Mouse (Mus musculus): ENCODE measurements around the gene Vma21-ps. TPM values are rescaled to one million over a fixed set of nuclear protein-coding genes. Genes with fewer than 3 reads are reported as not detected.
"Not testable (repeated sequence)": the region's sequence is repeated elsewhere in the genome, so short reads cannot be mapped to it uniquely, and the experiment has no call there.

Vma21-ps gene
- not detected in 2 replicates for polyA plus RNA-seq (2012; ENCODE audit: insufficient read depth, insufficient read length, low replicate concordance, missing spikeins)

GRCm38 (mm10) chr4:52497144-52497543, at the start of gene Vma21-ps:
Gene Vma21-ps, minus strand, starts transcription at chr4:52497244.
- H3K4me3 ChIP-seq (ENCODE audit: insufficient read depth, low read depth, low read length); H3K4me1 ChIP-seq (ENCODE audit: control insufficient read depth, insufficient read depth, low read length); H3K27ac ChIP-seq (ENCODE audit: insufficient read depth, low read depth, low read length): not testable (repeated sequence)
- 95% methylated on average over 10 of the region's 10 CpGs for WGBS

GRCm38 (mm10) chr4:52543001-52543400, 46.0 kb upstream of the Vma21-ps start:
- Histone ChIP-seq H3K4me3 (ENCODE audit: insufficient read depth, low read depth, low read length) (no peak overlapping the region), H3K27ac (ENCODE audit: insufficient read depth, low read depth, low read length) (no peak overlapping the region), H3K4me1 (ENCODE audit: control insufficient read depth, insufficient read depth, low read length) (no peaks in the 10 kb centered on the region)
- 76% methylated on average over 3 of the region's 3 CpGs for WGBS
- no peak for TF ChIP-seq POLR2A (IDR thresholded peaks at IDR 0.05; ENCODE audit: insufficient read depth, low read depth, low read length)
- no peak for TF ChIP-seq CTCF (IDR thresholded peaks at IDR 0.05; ENCODE audit: insufficient read depth, low read depth, low read length)

- Histone ChIP-seq H3K4me3 (ENCODE audit: insufficient read depth, low read depth, low read length) (no peak overlapping the region), H3K4me1 (ENCODE audit: control insufficient read depth, insufficient read depth, low read length) (no peaks in the 10 kb centered on the region), H3K27ac (ENCODE audit: insufficient read depth, low read depth, low read length) (no peak overlapping the region)
- no peak for TF ChIP-seq POLR2A (IDR thresholded peaks at IDR 0.05; ENCODE audit: insufficient read depth, low read depth, low read length)
- no peak for TF ChIP-seq CTCF (IDR thresholded peaks at IDR 0.05; ENCODE audit: insufficient read depth, low read depth, low read length)
- WGBS, result 76% methylated on average over 2 of the region's 2 CpGs
Measured at GRCm38 (mm10) chr4:52530636-52531035, 33.6 kb upstream of the Vma21-ps start.

- TF ChIP-seq CTCF (IDR thresholded peaks at IDR 0.05; ENCODE audit: insufficient read depth, low read depth, low read length), result no peak
- TF ChIP-seq POLR2A (IDR thresholded peaks at IDR 0.05; ENCODE audit: insufficient read depth, low read depth, low read length), result no peak
- WGBS, result 89% methylated on average over 5 of the region's 5 CpGs
- H3K4me3 ChIP-seq (ENCODE audit: insufficient read depth, low read depth, low read length), result no peak overlapping the region
- H3K27ac ChIP-seq (ENCODE audit: insufficient read depth, low read depth, low read length), result no peak overlapping the region
- no peaks in the 10 kb centered on the region for H3K4me1 ChIP-seq (ENCODE audit: control insufficient read depth, insufficient read depth, low read length)
Measured at GRCm38 (mm10) chr4:52526464-52526863, 29.4 kb upstream of the Vma21-ps start.

- H3K4me1 ChIP-seq (ENCODE audit: control insufficient read depth, insufficient read depth, low read length), result no peaks in the 10 kb centered on the region
- H3K4me3 ChIP-seq (ENCODE audit: insufficient read depth, low read depth, low read length), result no peak overlapping the region
- no peak for TF ChIP-seq CTCF (IDR thresholded peaks at IDR 0.05; ENCODE audit: insufficient read depth, low read depth, low read length)
- TF ChIP-seq POLR2A (IDR thresholded peaks at IDR 0.05; ENCODE audit: insufficient read depth, low read depth, low read length), result no peak
- H3K27ac ChIP-seq (ENCODE audit: insufficient read depth, low read depth, low read length), result no peak overlapping the region
- WGBS, result 91% methylated on average over 5 of the region's 5 CpGs
Measured at GRCm38 (mm10) chr4:52519301-52519700, 22.3 kb upstream of the Vma21-ps start.

- TF ChIP-seq CTCF (IDR thresholded peaks at IDR 0.05; ENCODE audit: insufficient read depth, low read depth, low read length) (no peak), POLR2A (IDR thresholded peaks at IDR 0.05; ENCODE audit: insufficient read depth, low read depth, low read length) (no peak)
- 35% methylated on average over 4 of the region's 4 CpGs for WGBS
- no peak overlapping the region for H3K4me3 ChIP-seq (ENCODE audit: insufficient read depth, low read depth, low read length)
- no peaks in the 10 kb centered on the region for H3K4me1 ChIP-seq (ENCODE audit: control insufficient read depth, insufficient read depth, low read length)
- no peak overlapping the region for H3K27ac ChIP-seq (ENCODE audit: insufficient read depth, low read depth, low read length)
Measured at GRCm38 (mm10) chr4:52517580-52517979, 20.5 kb upstream of the Vma21-ps start.

- TF ChIP-seq CTCF (IDR thresholded peaks at IDR 0.05; ENCODE audit: insufficient read depth, low read depth, low read length) (no peak), POLR2A (IDR thresholded peaks at IDR 0.05; ENCODE audit: insufficient read depth, low read depth, low read length) (no peak)
- Histone ChIP-seq H3K4me3 (ENCODE audit: insufficient read depth, low read depth, low read length) (no peak overlapping the region), H3K4me1 (ENCODE audit: control insufficient read depth, insufficient read depth, low read length) (no peaks in the 10 kb centered on the region), H3K27ac (ENCODE audit: insufficient read depth, low read depth, low read length) (no peak overlapping the region)
- WGBS, result 95% methylated on average over 4 of the region's 4 CpGs
Measured at GRCm38 (mm10) chr4:52487486-52487885, 9.6 kb downstream of the Vma21-ps start.

GRCm38 (mm10) chr4:52473431-52473830, 23.6 kb downstream of the Vma21-ps start:
- WGBS, result 91% methylated on average over 3 of the region's 3 CpGs
- TF ChIP-seq POLR2A (IDR thresholded peaks at IDR 0.05; ENCODE audit: insufficient read depth, low read depth, low read length), result no peak
- no peak for TF ChIP-seq CTCF (IDR thresholded peaks at IDR 0.05; ENCODE audit: insufficient read depth, low read depth, low read length)
- H3K27ac ChIP-seq (ENCODE audit: insufficient read depth, low read depth, low read length), result no peak overlapping the region
- H3K4me1 ChIP-seq (ENCODE audit: control insufficient read depth, insufficient read depth, low read length), result no peaks in the 10 kb centered on the region
- no peak overlapping the region for H3K4me3 ChIP-seq (ENCODE audit: insufficient read depth, low read depth, low read length)

GRCm38 (mm10) chr4:52461321-52461720, 35.7 kb downstream of the Vma21-ps start:
- H3K4me3 ChIP-seq (ENCODE audit: insufficient read depth, low read depth, low read length), result no peak overlapping the region
- 58% methylated on average over 5 of the region's 5 CpGs for WGBS
- H3K4me1 ChIP-seq (ENCODE audit: control insufficient read depth, insufficient read depth, low read length), result no peaks in the 10 kb centered on the region
- TF ChIP-seq CTCF (IDR thresholded peaks at IDR 0.05; ENCODE audit: insufficient read depth, low read depth, low read length), result no peak
- no peak for TF ChIP-seq POLR2A (IDR thresholded peaks at IDR 0.05; ENCODE audit: insufficient read depth, low read depth, low read length)
- H3K27ac ChIP-seq (ENCODE audit: insufficient read depth, low read depth, low read length), result no peak overlapping the region

GRCm38 (mm10) chr4:52459726-52460125, 37.3 kb downstream of the Vma21-ps start:
- no peak overlapping the region for H3K27ac ChIP-seq (ENCODE audit: insufficient read depth, low read depth, low read length)
- no peak for TF ChIP-seq POLR2A (IDR thresholded peaks at IDR 0.05; ENCODE audit: insufficient read depth, low read depth, low read length)
- TF ChIP-seq CTCF (IDR thresholded peaks at IDR 0.05; ENCODE audit: insufficient read depth, low read depth, low read length), result no peak
- 100% methylated on average over 1 of the region's 1 CpGs for WGBS
- H3K4me3 ChIP-seq (ENCODE audit: insufficient read depth, low read depth, low read length), result no peak overlapping the region
- H3K4me1 ChIP-seq (ENCODE audit: control insufficient read depth, insufficient read depth, low read length), result no peaks in the 10 kb centered on the region

Other genes starting within 250 kb of the Vma21-ps start
- gene Smc2, start 58.0 kb downstream of the Vma21-ps start, polyA plus RNA-seq (2012; ENCODE audit: insufficient read depth, insufficient read length, low replicate concordance, missing spikeins), result not detected in 2 replicates
- gene Toporsl, start 99.0 kb upstream of the Vma21-ps start, polyA plus RNA-seq (2012; ENCODE audit: insufficient read depth, insufficient read length, low replicate concordance, missing spikeins), result not detected in 2 replicates

All from olfactory bulb, adult 2 months (tissue).